Mouse (Mus musculus) brain, embryonic 14.5 days (tissue): ENCODE results near the gene Nsd1. TPM values are rescaled to one million over a fixed set of nuclear protein-coding genes. Genes with fewer than 3 reads are reported as not detected.

Source experiments
- DNase-seq: peaks from one replicate; pipeline ENCODE4 v3.0.0-alpha.2; 2011; ENCODE audit warnings: low read depth
- CTCF ChIP-seq: fragments of 200-500 bp; IDR thresholded peaks from 2 replicates; pipeline ENCODE4 v1.5.1; 2012; ENCODE audit warnings: inconsistent platforms, mild to moderate bottlenecking, moderate library complexity, borderline replicate concordance; ENCODE audit not compliant: insufficient read depth, insufficient read length; ENCODE audit errors: extremely low read depth
- POLR2A ChIP-seq: fragments of 200-500 bp; IDR thresholded peaks from 2 replicates; pipeline ENCODE4 v1.6.1; 2012; ENCODE audit warnings: mild to moderate bottlenecking, inconsistent platforms, borderline replicate concordance; ENCODE audit not compliant: poor library complexity, insufficient read depth, insufficient read length, severe bottlenecking; ENCODE audit errors: extremely low read depth
- polyA plus RNA-seq: library from polyadenylated mRNA; depleted of rRNA; stranded (reverse); fragments of >200 nt; gene quantifications from 2 replicates; pipeline ENCODE4 v1.2.3, GENCODE M21; 2012; rRNA removed

Nsd1 gene
- polyA plus RNA-seq, 1 experiment: 52.2 TPM

- DNase-seq: no peak
- no peak for TF ChIP-seq CTCF
- TF ChIP-seq POLR2A: no peak
Observed at GRCm38 (mm10) chr13:55361974-55362452, 152.4 kb downstream of the Nsd1 start.

DNA sequence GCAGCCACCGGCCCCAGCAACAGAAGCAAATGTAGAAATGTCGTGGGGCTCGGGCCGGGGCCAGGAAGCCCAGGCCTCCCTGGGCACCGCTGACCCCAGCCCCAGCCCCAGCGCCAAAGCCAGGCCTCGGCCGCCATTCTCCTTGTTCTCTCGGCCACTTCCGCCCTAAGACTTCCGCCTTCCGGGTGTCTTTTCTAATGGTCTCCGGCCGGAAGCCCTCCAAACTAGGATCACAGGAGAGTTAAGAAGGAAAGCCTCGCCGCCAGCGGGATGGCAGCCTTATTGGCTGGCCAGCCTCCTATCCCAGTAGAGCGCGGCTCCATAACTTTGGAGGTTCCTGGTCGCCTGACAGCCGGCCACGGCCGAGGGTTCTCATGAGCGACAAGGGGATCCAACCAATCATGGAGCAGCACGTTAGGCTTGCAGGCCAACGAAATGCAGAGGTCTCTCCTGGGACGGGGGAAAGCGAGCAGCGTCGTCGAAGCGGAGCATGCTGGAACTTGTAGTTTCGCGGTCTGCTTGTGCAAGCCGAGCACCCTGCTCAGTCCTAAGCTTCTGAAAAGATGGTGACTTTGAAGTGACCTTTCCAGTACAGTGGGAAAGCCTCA, 153.0 kb downstream of the Nsd1 start, which contains the start of gene Lman2:
Gene Lman2, minus strand, starts transcription at position 331 of the 608 bp plus-strand sequence.
- peak; percentile 100 for DNase-seq
- TF ChIP-seq CTCF: no peak
- peak; percentile 42; the same call in 1 of the 2 replicates for TF ChIP-seq POLR2A

Other genes with a start within 250 kb of the Nsd1 start
- 0.90 and 1.1 TPM in 2 replicates for gene Hk3, start 188.4 kb upstream of the Nsd1 start, polyA plus RNA-seq
- gene Uimc1, start 109.5 kb upstream of the Nsd1 start, polyA plus RNA-seq: 15.4 and 17.3 TPM in 2 replicates
- 40.2 and 43.4 TPM in 2 replicates for gene Zfp346, start 104.5 kb upstream of the Nsd1 start, polyA plus RNA-seq
- gene Gm17617, start 76.2 kb upstream of the Nsd1 start, polyA plus RNA-seq: not detected in 2 replicates
- gene Fgfr4, start 57.1 kb upstream of the Nsd1 start, polyA plus RNA-seq: 1.6 and 2.0 TPM in 2 replicates
- gene Prelid1, start 110.7 kb downstream of the Nsd1 start, polyA plus RNA-seq: 237 and 255 TPM in 2 replicates
- 113 and 173 TPM in 2 replicates for gene Rab24, start 112.2 kb downstream of the Nsd1 start, polyA plus RNA-seq
- 22.3 and 48.5 TPM in 2 replicates for gene Mxd3, start 120.0 kb downstream of the Nsd1 start, polyA plus RNA-seq
- 61.7 and 66.2 TPM in 2 replicates for gene Lman2, start 153.0 kb downstream of the Nsd1 start, polyA plus RNA-seq
- 0.51 and 0.69 TPM in 2 replicates for gene Rgs14, start 159.9 kb downstream of the Nsd1 start, polyA plus RNA-seq
- gene Slc34a1, start 188.4 kb downstream of the Nsd1 start, polyA plus RNA-seq: 0.06 and 0.10 TPM in 2 replicates
- gene Pfn3, start 205.4 kb downstream of the Nsd1 start, polyA plus RNA-seq: 0.51 and 0.66 TPM in 2 replicates
- gene F12, start 217.0 kb downstream of the Nsd1 start, polyA plus RNA-seq: 0.13 and 0.26 TPM in 2 replicates
- 79.6 and 92.1 TPM in 2 replicates for gene Grk6, start 235.3 kb downstream of the Nsd1 start, polyA plus RNA-seq